Mouse (Mus musculus): ENCODE data around the gene Setd7. TPM values are rescaled to one million over a fixed set of nuclear protein-coding genes. Genes with fewer than 3 reads are reported as not detected.
A peak's percentile ranks its signal among the peaks of the same experiment; 100 is the strongest.

Gene Setd7
- polyA plus RNA-seq, 1 experiment, result 12.0 TPM

GRCm38 (mm10) chr3:51573915-51574314 is 13.2 kb upstream of the Setd7 start:
- Histone ChIP-seq H3K27ac (ENCODE audit: control insufficient read depth, insufficient read depth, low read depth, low read length, poor library complexity) (no peak overlapping the region), H3K4me1 (ENCODE audit: control insufficient read depth, insufficient read depth, low read length) (no peaks in the 10 kb centered on the region), H3K4me3 (replicated peaks; ENCODE audit: control insufficient read depth, low read depth, low read length) (no peak overlapping the region)
- 81% methylated on average over 9 of the region's 9 CpGs for WGBS
- TF ChIP-seq CTCF (IDR thresholded peaks at IDR 0.05; ENCODE audit: control insufficient read depth, insufficient read depth, low read length), result no peak
- TF ChIP-seq POLR2A (IDR thresholded peaks at IDR 0.05; ENCODE audit: borderline replicate concordance, control insufficient read depth, low read depth, low read length), result no peak

GRCm38 (mm10) chr3:51570200-51570599 is 9.5 kb upstream of the Setd7 start:
- TF ChIP-seq POLR2A (IDR thresholded peaks at IDR 0.05; ENCODE audit: borderline replicate concordance, control insufficient read depth, low read depth, low read length), result no peak
- TF ChIP-seq CTCF (IDR thresholded peaks at IDR 0.05; ENCODE audit: control insufficient read depth, insufficient read depth, low read length), result no peak
- H3K27ac ChIP-seq (ENCODE audit: control insufficient read depth, insufficient read depth, low read depth, low read length, poor library complexity), result no peak overlapping the region
- no peak overlapping the region for H3K4me3 ChIP-seq (replicated peaks; ENCODE audit: control insufficient read depth, low read depth, low read length)
- H3K4me1 ChIP-seq (ENCODE audit: control insufficient read depth, insufficient read depth, low read length), result no peaks in the 10 kb centered on the region; the same call in 1 of the 2 replicates
- 87% methylated on average over 4 of the region's 4 CpGs for WGBS

- H3K27ac ChIP-seq (ENCODE audit: control insufficient read depth, insufficient read depth, low read depth, low read length, poor library complexity), result no peak overlapping the region
- no peak overlapping the region for H3K4me3 ChIP-seq (replicated peaks; ENCODE audit: control insufficient read depth, low read depth, low read length)
- no peak for TF ChIP-seq CTCF (IDR thresholded peaks at IDR 0.05; ENCODE audit: control insufficient read depth, insufficient read depth, low read length)
- TF ChIP-seq POLR2A (IDR thresholded peaks at IDR 0.05; ENCODE audit: borderline replicate concordance, control insufficient read depth, low read depth, low read length), result no peak
- H3K4me1 ChIP-seq (ENCODE audit: control insufficient read depth, insufficient read depth, low read length), result peaks cover 1% of the 10 kb centered on the region; the same call in 1 of the 2 replicates
- WGBS, result 23% methylated on average over 6 of the region's 6 CpGs
Measured at GRCm38 (mm10) chr3:51561993-51562385, 1.3 kb upstream of the Setd7 start.

GRCm38 (mm10) chr3:51561109-51561992 is 672 bp upstream of the Setd7 start:
- H3K4me1 ChIP-seq (ENCODE audit: control insufficient read depth, insufficient read depth, low read length), result peaks cover 1% of the 10 kb centered on the region; the same call in 1 of the 2 replicates
- WGBS, result under 1% methylated on average over 32 of the region's 32 CpGs
- TF ChIP-seq CTCF (IDR thresholded peaks at IDR 0.05; ENCODE audit: control insufficient read depth, insufficient read depth, low read length), result peak; percentile 11; the same call in 1 of the 2 replicates
- no peak for TF ChIP-seq POLR2A (IDR thresholded peaks at IDR 0.05; ENCODE audit: borderline replicate concordance, control insufficient read depth, low read depth, low read length)
- H3K27ac ChIP-seq (ENCODE audit: control insufficient read depth, insufficient read depth, low read depth, low read length, poor library complexity), result peak overlapping the region; percentile 93
- peak overlapping the region; percentile 100 for H3K4me3 ChIP-seq (replicated peaks; ENCODE audit: control insufficient read depth, low read depth, low read length)

GRCm38 (mm10) chr3:51559594-51560450 is 857 bp downstream of the Setd7 start:
- Histone ChIP-seq H3K4me1 (ENCODE audit: control insufficient read depth, insufficient read depth, low read length) (peaks cover 2% of the 10 kb centered on the region; the same call in 1 of the 2 replicates), H3K4me3 (replicated peaks; ENCODE audit: control insufficient read depth, low read depth, low read length) (peak overlapping the region; percentile 100), H3K27ac (ENCODE audit: control insufficient read depth, insufficient read depth, low read depth, low read length, poor library complexity) (peak overlapping the region; percentile 93)
- under 1% methylated on average over 79 of the region's 80 CpGs for WGBS
- peak; percentile 65; the same call in 1 of the 2 replicates for TF ChIP-seq POLR2A (IDR thresholded peaks at IDR 0.05; ENCODE audit: borderline replicate concordance, control insufficient read depth, low read depth, low read length)
- TF ChIP-seq CTCF (IDR thresholded peaks at IDR 0.05; ENCODE audit: control insufficient read depth, insufficient read depth, low read length), result no peak

GRCm38 (mm10) chr3:51555583-51555982 is 5.1 kb downstream of the Setd7 start:
- Histone ChIP-seq H3K4me3 (replicated peaks; ENCODE audit: control insufficient read depth, low read depth, low read length) (no peak overlapping the region), H3K4me1 (ENCODE audit: control insufficient read depth, insufficient read depth, low read length) (peaks cover 8% of the 10 kb centered on the region), H3K27ac (ENCODE audit: control insufficient read depth, insufficient read depth, low read depth, low read length, poor library complexity) (no peak overlapping the region)
- 73% methylated on average over 8 of the region's 8 CpGs for WGBS
- no peak for TF ChIP-seq POLR2A (IDR thresholded peaks at IDR 0.05; ENCODE audit: borderline replicate concordance, control insufficient read depth, low read depth, low read length)
- TF ChIP-seq CTCF (IDR thresholded peaks at IDR 0.05; ENCODE audit: control insufficient read depth, insufficient read depth, low read length), result no peak

GRCm38 (mm10) chr3:51554836-51555235 is 5.8 kb downstream of the Setd7 start:
- H3K4me3 ChIP-seq (replicated peaks; ENCODE audit: control insufficient read depth, low read depth, low read length), result no peak overlapping the region
- WGBS, result 85% methylated on average over 4 of the region's 4 CpGs
- H3K4me1 ChIP-seq (ENCODE audit: control insufficient read depth, insufficient read depth, low read length), result peaks cover 8% of the 10 kb centered on the region
- TF ChIP-seq CTCF (IDR thresholded peaks at IDR 0.05; ENCODE audit: control insufficient read depth, insufficient read depth, low read length), result no peak
- TF ChIP-seq POLR2A (IDR thresholded peaks at IDR 0.05; ENCODE audit: borderline replicate concordance, control insufficient read depth, low read depth, low read length), result no peak
- H3K27ac ChIP-seq (ENCODE audit: control insufficient read depth, insufficient read depth, low read depth, low read length, poor library complexity), result no peak overlapping the region

GRCm38 (mm10) chr3:51554067-51554466 is 6.6 kb downstream of the Setd7 start:
- peaks cover 8% of the 10 kb centered on the region for H3K4me1 ChIP-seq (ENCODE audit: control insufficient read depth, insufficient read depth, low read length)
- H3K4me3 ChIP-seq (replicated peaks; ENCODE audit: control insufficient read depth, low read depth, low read length), result no peak overlapping the region

More at GRCm38 (mm10) chr3:51554067-51554466, 6.6 kb downstream of the Setd7 start:
- TF ChIP-seq POLR2A (IDR thresholded peaks at IDR 0.05; ENCODE audit: borderline replicate concordance, control insufficient read depth, low read depth, low read length), result no peak
- 22% methylated on average over 9 of the region's 9 CpGs for WGBS
- no peak overlapping the region for H3K27ac ChIP-seq (ENCODE audit: control insufficient read depth, insufficient read depth, low read depth, low read length, poor library complexity)
